Mouse (Mus musculus): Measurements from ENCODE around the gene Rptor. TPM values are rescaled to one million over a fixed set of nuclear protein-coding genes. Genes with fewer than 3 reads are reported as not detected.

Rptor gene
- polyA plus RNA-seq, 1 experiment from 2014 or later, result 10.6 TPM

DNA sequence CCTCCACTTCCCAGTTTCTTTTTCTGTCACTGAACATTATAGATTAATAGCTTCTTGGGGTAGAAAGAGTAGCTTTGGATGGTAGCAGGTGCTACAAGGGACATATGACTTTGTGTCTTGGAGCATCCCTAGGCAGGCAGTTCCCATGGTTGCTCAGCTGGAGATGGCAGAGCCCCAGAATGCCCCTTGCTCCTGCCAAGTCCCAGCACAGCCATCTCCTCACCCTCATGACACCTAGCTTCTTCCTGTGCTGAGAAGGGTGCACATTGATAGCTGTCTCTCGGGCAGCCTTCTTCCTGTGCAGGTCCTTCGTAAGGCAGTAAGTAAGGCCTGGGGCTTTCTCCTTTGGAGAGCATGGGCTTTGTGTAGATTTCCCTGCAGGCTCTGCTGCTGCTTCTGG lies 78.0 kb downstream of the Rptor start:
- peaks cover 58% of the 10 kb centered on the region for H3K4me1 ChIP-seq (replicated peaks)
- 73% methylated on average over 2 of the region's 2 CpGs for WGBS

DNA sequence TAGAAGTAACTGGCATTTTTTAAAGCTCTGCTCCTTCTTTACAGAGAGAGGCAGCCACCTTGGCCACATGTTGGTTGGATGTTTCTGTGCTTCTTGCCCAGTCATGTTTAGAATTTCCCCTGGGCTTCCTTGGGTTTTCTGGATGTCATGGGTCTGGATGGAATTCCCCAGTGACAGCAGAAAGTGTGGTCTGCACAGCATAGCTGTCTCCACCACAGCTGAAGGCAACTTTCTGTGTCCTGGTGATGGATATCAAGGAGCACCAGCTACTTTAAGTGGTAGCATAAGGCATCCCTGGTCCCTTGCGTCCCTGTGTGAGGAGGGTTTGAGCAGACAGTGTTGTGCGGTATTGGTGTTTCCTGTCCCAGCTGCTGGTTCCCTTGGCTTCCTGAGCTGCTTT lies 79.6 kb downstream of the Rptor start:
- no peak for ATAC-seq (ENCODE audit: low FRiP score)
- H3K27me3 ChIP-seq, result no peaks in the 10 kb centered on the region
- no peak overlapping the region for H3K9ac ChIP-seq
- H3K9me3 ChIP-seq, result no peaks in the 10 kb centered on the region
- H3K4me1 ChIP-seq (replicated peaks), result peaks cover 56% of the 10 kb centered on the region
- H3K36me3 ChIP-seq, result no peaks in the 10 kb centered on the region
- H3K4me2 ChIP-seq, result no peak overlapping the region
- WGBS, result 94% methylated on average over 2 of the region's 2 CpGs
- H3K4me3 ChIP-seq, result no peak overlapping the region
- H3K27ac ChIP-seq, result no peak overlapping the region

More for the DNA sequence above, 78.0 kb downstream of the Rptor start:
- Histone ChIP-seq H3K9me3 (no peaks in the 10 kb centered on the region), H3K4me2 (no peak overlapping the region), H3K27me3 (no peaks in the 10 kb centered on the region), H3K27ac (peak overlapping the region; percentile 14; the same call in 1 of the 2 replicates), H3K36me3 (no peaks in the 10 kb centered on the region), H3K9ac (no peak overlapping the region), H3K4me3 (no peak overlapping the region)
- ATAC-seq (ENCODE audit: low FRiP score), result no peak

DNA sequence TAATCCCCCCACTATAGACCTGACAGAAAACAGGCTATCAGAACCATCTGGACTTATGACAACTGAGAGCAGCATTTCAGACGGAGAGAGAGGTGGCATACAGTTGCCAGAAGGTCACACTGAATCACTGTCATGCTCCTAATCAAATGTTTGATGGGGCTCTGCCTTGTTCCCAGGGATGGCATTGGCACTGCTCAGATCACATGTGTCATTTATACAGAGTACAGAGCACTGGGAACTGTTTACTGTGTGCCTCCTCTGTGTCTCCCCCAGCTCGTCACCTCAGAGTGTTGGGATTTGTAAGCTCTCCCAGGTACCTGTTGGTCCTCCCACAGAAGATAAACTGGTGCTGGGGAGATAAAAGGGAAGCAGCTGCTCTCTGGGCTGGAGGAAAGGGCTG lies 81.1 kb downstream of the Rptor start:
- Histone ChIP-seq H3K9ac (no peak overlapping the region), H3K27ac (no peak overlapping the region), H3K36me3 (no peaks in the 10 kb centered on the region), H3K4me2 (no peak overlapping the region), H3K27me3 (no peaks in the 10 kb centered on the region), H3K9me3 (no peaks in the 10 kb centered on the region), H3K4me1 (replicated peaks) (peaks cover 62% of the 10 kb centered on the region), H3K4me3 (no peak overlapping the region)
- WGBS, result 69% methylated on average over 2 of the region's 2 CpGs
- no peak for ATAC-seq (ENCODE audit: low FRiP score)

DNA sequence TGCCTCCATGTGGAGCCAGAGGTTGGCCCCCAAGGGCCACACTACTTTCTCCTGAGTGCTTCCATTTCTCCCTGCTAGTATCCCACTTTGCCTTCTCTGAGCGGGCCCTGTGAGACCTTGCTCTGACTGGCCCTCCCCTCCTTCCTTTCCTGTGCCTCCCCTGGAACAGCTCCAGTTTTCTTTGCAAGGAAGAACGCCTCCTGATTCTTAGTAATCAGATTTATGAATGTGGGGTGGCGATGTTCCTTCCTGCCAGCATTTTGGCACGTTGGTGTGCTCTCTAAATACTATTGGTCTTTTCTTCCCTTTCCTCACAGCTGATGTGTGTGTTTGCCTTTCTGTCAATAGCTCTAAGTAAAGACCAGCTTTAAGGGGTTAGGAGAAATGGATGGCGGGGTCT lies 82.8 kb downstream of the Rptor start:
- no peak for ATAC-seq (ENCODE audit: low FRiP score)

DNA sequence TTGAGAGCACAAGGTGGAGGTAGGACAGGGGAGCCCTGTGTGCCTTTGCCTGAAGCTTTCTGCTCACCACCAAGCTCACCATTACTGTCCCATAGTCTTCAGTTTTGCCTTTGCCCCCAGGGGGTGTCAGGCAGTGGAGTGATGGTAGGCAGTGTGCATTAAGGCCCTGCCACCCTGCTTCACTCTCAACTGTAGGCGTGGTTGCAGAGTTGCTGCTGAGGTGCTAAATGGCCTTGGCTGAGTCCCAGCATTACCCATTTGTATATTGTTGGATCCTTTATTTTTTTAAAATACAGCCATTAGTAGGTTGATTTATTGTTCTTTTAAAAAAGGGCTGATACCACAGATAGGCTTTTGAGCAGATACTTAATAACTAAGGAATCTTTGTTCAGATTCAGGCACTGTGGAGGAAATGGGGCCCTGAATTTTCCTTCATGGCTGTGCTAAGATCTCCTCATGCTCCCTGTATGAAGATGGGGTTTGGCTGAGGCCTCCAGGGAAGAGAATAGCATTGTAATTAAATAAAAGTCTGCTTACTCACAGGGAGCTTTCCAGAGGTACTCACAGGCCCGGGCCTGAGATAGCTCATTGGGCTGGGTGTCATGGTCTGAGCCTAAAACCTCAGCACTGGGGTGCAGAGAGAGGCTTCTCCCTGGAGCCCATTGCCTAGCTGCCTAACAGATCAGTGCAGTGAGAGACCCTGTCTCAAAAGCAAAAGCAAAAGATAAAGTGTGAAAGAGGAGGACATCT lies 83.4 kb downstream of the Rptor start:
- ATAC-seq (ENCODE audit: low FRiP score), result no peak
- H3K27ac ChIP-seq, result peak overlapping the region; percentile 32; the same call in 1 of the 2 replicates
- peaks cover 56% of the 10 kb centered on the region for H3K4me1 ChIP-seq (replicated peaks)
- no peaks in the 10 kb centered on the region for H3K9me3 ChIP-seq
- H3K27me3 ChIP-seq, result no peaks in the 10 kb centered on the region
- WGBS, result 76% methylated on average over 2 of the region's 2 CpGs
- no peaks in the 10 kb centered on the region for H3K36me3 ChIP-seq
- no peak overlapping the region for H3K9ac ChIP-seq
- no peak overlapping the region for H3K4me2 ChIP-seq
- no peak overlapping the region for H3K4me3 ChIP-seq

More for the DNA sequence above, 82.8 kb downstream of the Rptor start:
- H3K9me3 ChIP-seq, result no peaks in the 10 kb centered on the region
- no peak overlapping the region for H3K4me3 ChIP-seq
- peaks cover 62% of the 10 kb centered on the region for H3K4me1 ChIP-seq (replicated peaks)
- H3K4me2 ChIP-seq, result no peak overlapping the region
- no peaks in the 10 kb centered on the region for H3K36me3 ChIP-seq
- no peak overlapping the region for H3K9ac ChIP-seq
- H3K27ac ChIP-seq, result peak overlapping the region; percentile 32; the same call in 1 of the 2 replicates
- H3K27me3 ChIP-seq, result no peaks in the 10 kb centered on the region
- WGBS, result 61% methylated on average over 5 of the region's 5 CpGs

DNA sequence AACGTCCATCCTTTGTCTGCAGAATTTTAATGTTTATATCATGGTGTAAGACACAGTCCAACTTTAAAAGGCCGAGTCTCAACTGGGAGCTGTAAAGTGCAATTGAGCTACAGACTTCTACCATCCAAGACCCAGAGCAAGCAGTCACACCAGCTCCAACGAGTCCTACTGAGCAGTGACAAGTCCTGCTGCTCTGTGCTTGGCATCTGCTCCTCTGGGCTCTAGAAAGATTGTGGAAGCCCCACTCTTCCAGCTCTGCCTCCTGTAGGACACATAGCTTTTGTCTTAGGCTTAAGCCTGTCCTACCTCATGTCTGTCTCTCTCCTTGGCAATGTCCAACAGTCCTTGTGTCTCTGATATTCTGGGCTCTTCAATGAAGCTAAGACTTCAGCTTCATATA lies 84.6 kb downstream of the Rptor start:
- WGBS, result 89% methylated on average over 3 of the region's 3 CpGs
- H3K9ac ChIP-seq, result no peak overlapping the region

DNA sequence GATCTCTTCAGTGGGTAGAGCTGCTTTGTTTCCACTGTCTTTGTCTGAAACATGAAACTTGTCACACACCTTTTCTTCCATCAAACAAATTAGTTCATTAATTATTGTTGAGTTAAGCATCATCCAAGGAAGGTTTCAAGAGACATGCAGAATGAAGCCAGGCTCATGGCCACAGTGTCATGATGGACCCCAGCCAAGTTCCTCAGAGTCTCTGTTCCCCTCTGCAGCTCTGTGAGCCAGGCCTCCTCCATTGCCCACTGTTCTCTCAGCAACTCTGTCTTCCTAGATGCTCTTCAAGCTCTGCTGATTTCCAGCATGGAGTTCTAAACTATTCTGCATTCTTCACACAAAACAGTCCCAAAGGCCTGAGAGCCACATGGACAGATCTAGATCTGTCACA lies 85.3 kb downstream of the Rptor start:
- no peak for ATAC-seq (ENCODE audit: low FRiP score)
- Histone ChIP-seq H3K9ac (no peak overlapping the region), H3K9me3 (no peaks in the 10 kb centered on the region), H3K36me3 (no peaks in the 10 kb centered on the region), H3K4me2 (no peak overlapping the region), H3K27me3 (no peaks in the 10 kb centered on the region), H3K27ac (0 out of 2 replicates have a peak overlapping the region, but pooled peaks have one; percentile 6), H3K4me1 (replicated peaks) (peaks cover 47% of the 10 kb centered on the region), H3K4me3 (no peak overlapping the region)

More for the DNA sequence above, 84.6 kb downstream of the Rptor start:
- H3K36me3 ChIP-seq, result no peaks in the 10 kb centered on the region
- H3K4me1 ChIP-seq (replicated peaks), result peaks cover 47% of the 10 kb centered on the region
- H3K9me3 ChIP-seq, result no peaks in the 10 kb centered on the region
- H3K4me2 ChIP-seq, result no peak overlapping the region
- H3K27ac ChIP-seq, result no peak overlapping the region
- ATAC-seq (ENCODE audit: low FRiP score), result no peak
- H3K4me3 ChIP-seq, result no peak overlapping the region
- H3K27me3 ChIP-seq, result no peaks in the 10 kb centered on the region

DNA sequence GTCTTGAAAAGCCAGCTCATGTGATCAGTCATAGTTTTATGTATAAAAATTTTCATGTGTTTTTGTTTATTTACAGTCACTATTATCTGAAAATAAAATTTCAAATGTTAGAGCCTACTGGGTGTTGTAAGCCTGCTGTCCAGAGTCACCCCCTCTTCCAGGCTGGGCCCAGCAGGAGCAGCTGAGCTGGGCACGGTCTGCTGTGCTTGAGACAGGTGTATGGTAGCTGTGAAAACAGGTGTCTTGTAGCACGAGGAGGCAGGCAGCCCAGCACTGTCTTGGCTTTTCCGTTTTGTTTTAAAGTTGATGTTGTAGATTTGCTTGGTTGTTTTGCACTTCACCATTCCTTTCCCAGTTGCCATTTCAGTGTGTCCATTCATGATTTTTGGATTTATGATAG lies 87.2 kb downstream of the Rptor start:
- no peaks in the 10 kb centered on the region for H3K36me3 ChIP-seq
- H3K9me3 ChIP-seq, result no peaks in the 10 kb centered on the region
- ATAC-seq (ENCODE audit: low FRiP score), result no peak
- 85% methylated on average over 3 of the region's 3 CpGs for WGBS
- H3K4me1 ChIP-seq (replicated peaks), result peaks cover 43% of the 10 kb centered on the region
- H3K4me3 ChIP-seq, result no peak overlapping the region
- H3K9ac ChIP-seq, result no peak overlapping the region
- H3K27ac ChIP-seq, result no peak overlapping the region
- no peak overlapping the region for H3K4me2 ChIP-seq
- H3K27me3 ChIP-seq, result no peaks in the 10 kb centered on the region

DNA sequence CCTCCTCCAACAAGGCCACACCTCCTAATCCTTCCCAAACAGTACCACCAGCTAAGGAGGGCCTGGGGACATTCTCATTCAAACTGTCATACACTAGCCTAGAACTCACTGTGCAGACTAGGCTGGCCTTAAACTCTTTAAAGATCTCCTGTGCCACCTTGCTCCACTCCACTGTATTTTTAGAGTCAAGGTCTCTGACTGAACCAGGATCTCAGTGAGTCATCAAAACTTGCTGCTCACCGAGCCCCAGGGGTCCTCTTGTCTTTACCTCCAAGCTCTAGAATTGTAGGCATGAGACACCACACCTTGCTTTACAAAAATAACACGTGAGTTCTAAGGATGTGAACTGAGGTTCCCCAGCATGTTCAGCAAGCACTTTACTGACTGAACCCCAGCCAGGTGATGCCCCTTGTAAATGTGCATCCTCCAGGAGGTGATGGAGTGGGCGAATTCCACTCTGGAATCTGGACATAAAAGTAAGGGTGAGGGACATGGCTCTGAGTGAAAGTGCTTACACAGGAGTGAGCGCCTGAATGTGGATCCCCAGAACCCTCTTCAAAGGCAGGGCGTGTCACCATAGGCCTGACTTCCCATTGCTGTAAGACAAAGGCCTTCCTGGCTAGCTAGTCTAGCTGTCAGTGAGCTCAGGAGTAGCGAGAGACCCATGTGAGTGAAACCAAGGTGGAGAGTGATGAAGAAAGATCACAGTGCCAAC lies 89.6 kb downstream of the Rptor start:
- H3K9ac ChIP-seq, result no peak overlapping the region
- H3K4me2 ChIP-seq, result no peak overlapping the region
- H3K9me3 ChIP-seq, result no peaks in the 10 kb centered on the region
- no peaks in the 10 kb centered on the region for H3K27me3 ChIP-seq
- 90% methylated on average over 6 of the region's 6 CpGs for WGBS
- H3K36me3 ChIP-seq, result no peaks in the 10 kb centered on the region
- no peak overlapping the region for H3K27ac ChIP-seq
- H3K4me3 ChIP-seq, result no peak overlapping the region
- no peak for ATAC-seq (ENCODE audit: low FRiP score)
- H3K4me1 ChIP-seq (replicated peaks), result peaks cover 23% of the 10 kb centered on the region

DNA sequence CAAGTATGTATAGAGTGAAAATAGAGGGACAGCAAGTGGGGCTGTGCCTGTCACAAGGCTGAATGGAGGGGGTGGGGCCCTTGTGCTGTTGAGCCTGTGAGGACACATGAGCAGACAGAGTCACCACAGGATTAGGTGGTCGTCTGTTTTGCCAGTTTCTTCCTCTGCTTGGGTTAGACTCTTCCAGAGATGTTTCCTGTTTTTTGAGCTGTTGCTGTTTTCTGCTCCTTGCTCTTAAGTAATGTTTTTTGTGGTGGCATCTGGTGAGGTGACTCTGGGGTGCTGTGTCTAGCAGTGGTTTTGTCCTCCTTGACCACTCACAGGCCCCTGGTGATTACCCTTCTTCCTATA lies 90.2 kb downstream of the Rptor start:
- no peak for ATAC-seq (ENCODE audit: low FRiP score)
- 50% methylated on average over 1 of the region's 1 CpGs for WGBS
- Histone ChIP-seq H3K36me3 (no peaks in the 10 kb centered on the region), H3K4me1 (replicated peaks) (peaks cover 19% of the 10 kb centered on the region), H3K9ac (no peak overlapping the region), H3K27ac (no peak overlapping the region), H3K4me2 (no peak overlapping the region), H3K4me3 (no peak overlapping the region), H3K9me3 (no peaks in the 10 kb centered on the region), H3K27me3 (no peaks in the 10 kb centered on the region)

DNA sequence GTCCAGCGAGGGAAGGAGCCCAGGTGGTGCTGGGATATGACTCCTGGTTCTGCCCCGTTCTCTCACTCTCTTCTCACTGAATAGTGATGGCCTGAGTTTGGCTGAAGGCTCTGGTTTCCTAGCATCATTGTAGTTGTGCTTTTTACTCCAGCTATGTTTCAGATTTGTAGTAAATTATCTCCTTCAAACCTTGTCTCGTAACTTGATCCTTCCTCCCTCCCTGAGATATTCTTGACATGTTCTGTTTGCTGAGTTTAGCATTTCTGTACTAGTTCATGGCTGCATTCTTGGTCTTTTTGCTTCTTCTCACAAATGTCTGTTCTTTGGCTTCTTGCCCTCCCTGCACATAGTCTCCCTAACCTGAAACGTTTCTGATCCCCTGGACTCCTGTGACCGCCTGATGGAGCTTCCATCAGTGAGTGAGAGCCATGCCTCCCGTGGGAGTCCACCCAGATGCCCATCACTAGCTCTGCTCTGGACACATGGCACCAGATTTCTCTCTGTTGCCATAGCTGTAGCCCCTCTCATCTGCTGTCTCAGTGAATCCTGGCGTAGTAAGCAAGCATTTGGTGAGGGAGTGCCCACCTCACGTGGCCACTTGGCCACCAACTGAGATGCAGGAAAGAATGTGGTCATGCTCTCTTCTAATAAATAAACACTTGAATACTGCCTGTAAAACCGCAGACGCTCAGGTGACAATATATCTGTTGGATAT lies 91.6 kb downstream of the Rptor start:
- Histone ChIP-seq H3K9me3 (no peaks in the 10 kb centered on the region), H3K4me2 (no peak overlapping the region), H3K4me3 (no peak overlapping the region), H3K9ac (no peak overlapping the region), H3K4me1 (replicated peaks) (peaks cover 13% of the 10 kb centered on the region), H3K27me3 (no peaks in the 10 kb centered on the region), H3K27ac (no peak overlapping the region), H3K36me3 (no peaks in the 10 kb centered on the region)
- ATAC-seq (ENCODE audit: low FRiP score), result no peak
- 79% methylated on average over 10 of the region's 10 CpGs for WGBS

DNA sequence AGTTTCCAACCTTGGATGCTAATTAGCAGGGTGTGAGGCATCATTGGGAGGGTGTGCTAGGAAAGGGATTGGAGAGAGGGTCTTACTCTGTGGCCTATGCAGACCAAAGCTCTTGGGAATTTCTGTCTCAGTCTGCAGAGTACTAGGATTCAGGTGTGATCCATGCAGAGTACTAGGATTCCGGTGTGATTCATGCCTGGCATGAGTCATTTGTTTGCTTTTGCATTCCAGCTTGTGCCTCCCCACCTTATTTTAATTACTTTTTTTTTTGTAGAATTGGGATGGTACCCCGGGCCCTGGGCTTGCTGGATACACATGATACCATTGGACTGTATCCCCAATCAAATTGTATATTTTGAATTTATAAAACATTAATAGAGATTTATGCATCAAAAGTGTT lies 93.7 kb downstream of the Rptor start:
- H3K9ac ChIP-seq, result no peak overlapping the region
- H3K9me3 ChIP-seq, result no peaks in the 10 kb centered on the region
- H3K4me1 ChIP-seq (replicated peaks), result peaks cover 13% of the 10 kb centered on the region
- no peak overlapping the region for H3K4me2 ChIP-seq
- no peaks in the 10 kb centered on the region for H3K36me3 ChIP-seq
- H3K27me3 ChIP-seq, result no peaks in the 10 kb centered on the region
- no peak for ATAC-seq (ENCODE audit: low FRiP score)
- no peak overlapping the region for H3K27ac ChIP-seq
- H3K4me3 ChIP-seq, result no peak overlapping the region
- WGBS, result 88% methylated on average over 2 of the region's 2 CpGs

Data from hindbrain, embryonic 13.5 days (tissue).